Mouse (Mus musculus) lung, postnatal 4 days (tissue): ENCODE data around the gene Cry2.

Experiments
- DNase-seq, 2 experiments: peaks; one replicate each; pipeline ENCODE4 v3.0.0; 2021

The Cry2 gene

DNA sequence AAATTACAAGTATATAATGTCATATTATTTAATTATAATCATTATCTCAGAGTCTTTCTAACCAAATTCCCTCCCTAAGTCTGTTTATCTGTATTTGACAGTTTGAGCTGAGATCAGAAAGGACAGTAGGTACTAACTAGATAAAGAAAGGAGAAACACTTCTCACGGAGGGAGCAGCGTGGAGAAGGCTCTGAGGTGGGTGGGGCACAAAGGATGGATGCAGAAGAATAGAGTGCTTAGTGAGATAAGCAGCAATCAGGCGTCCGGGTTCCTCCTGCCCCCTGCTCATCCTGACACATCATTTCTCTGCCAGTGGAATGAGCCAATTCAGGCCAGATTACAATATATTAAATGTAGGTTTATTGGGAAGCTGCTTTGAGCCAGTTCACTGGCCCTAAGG is 10.5 kb upstream of the Cry2 start:
- no peak for DNase-seq

- DNase-seq = no peak
Observed at GRCm38 (mm10) chr2:92443313-92443712, 9.5 kb upstream of the Cry2 start.

DNA sequence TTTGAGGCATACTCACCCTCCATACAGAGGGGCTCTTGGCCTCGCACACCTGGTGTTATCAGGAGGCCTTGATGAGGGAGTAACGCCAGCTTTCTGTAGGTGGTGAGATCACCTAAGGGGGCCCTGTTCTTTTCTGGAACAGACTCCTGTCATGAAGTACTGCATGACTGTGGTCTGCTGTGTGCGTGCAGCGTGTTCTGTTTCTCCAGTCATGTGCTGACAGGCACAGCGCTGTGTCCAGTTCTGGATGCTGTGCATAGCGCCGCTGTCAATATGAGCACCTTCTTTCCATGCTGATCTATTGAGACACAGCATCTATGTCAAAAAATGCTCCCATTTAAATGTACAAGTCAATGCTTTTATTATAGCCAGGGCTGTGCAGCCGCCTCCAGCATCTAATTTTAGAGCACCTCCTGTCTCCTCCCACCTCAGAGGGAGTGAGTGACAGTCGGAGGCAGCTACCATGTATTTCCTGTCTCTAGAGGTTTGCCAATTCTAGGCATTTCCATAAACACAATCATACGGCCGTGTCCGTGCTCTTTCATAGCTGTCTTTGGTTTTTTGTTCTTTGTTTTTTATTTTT is 8.7 kb upstream of the Cry2 start:
- no peak for DNase-seq

GRCm38 (mm10) chr2:92440432-92440831 is 6.6 kb upstream of the Cry2 start:
- no peak for DNase-seq

DNA sequence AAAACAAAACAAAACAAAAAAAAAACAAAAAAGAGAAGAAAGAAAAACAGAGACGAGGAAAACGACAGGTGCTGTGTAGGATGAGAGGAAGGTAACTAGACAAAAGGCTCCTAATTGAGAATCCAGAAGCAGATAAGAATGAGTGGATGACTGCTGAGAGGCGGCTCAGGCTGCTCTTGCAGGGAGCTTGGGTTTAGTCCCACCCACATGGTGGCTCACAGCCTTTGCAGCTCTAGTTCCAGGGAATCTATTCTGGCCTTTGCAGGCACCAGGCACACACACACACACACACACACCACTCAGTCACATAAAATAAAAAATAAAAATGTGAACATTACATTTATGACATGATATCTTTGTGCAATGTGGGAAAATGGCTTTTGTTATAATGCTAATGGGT is 4.7 kb upstream of the Cry2 start:
- no peak for DNase-seq

DNA sequence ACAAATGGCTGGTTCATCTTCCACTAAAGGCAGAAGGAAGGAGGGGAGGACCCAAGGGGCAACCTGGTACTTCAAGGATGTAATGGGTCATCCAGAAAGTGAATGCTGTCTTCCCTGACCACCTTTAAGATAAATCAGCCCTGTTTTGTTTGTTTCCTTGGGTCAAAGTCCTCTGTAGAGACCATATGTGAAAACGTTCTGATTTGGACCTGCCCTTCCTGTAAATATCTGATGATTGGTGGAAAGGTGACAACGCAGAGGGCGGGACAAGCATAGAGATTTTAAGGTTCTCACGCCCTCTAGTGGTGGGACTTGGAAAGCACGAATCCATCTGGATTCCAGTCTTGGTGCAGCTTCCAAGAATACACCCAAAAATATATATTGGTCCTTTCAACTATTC is 4.0 kb upstream of the Cry2 start:
- DNase-seq = peak; percentile 59 to 87

- no peak for DNase-seq
Observed at GRCm38 (mm10) chr2:92437366-92437765, 3.5 kb upstream of the Cry2 start.

DNA sequence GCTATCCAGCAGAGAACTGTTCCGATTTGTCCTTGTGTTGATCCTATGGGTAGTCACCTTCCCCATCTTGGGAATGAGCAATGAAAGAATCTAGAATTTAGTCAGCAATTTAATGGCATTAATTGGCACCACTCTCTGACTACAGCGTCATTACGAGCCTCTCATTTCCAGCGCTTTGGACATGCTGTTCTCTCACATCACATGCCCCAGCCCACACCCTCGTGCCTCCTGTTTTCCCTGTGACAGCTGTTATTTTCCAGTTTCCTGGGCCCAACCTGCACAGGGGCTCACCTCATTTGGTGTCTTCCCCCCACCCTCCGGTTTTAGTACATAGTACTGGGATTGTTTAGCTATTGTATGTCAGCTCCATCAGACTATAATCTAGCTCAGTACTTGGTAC is 1.2 kb upstream of the Cry2 start:
- no peak for DNase-seq

DNA sequence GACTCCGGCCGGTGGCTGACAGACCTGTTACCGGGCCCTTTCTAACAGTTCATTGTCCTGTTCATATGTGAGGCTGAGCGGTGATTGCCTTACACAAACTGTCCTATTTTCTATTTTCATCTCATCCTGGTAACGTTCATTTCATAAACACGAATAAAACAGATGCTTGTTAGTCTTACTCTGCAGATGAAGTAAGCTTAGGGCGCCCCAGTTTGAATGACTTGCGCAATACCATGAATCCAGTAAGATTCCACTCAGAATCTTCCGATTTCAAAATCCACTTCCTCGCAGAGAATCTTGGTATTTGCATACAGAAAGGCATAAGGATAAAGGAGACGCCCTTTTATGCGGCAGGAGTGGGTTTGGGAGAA is 517 bp upstream of the Cry2 start:
- DNase-seq = no peak

- peak; percentile 76 for DNase-seq
Observed at GRCm38 (mm10) chr2:92432299-92433295, 1.2 kb downstream of the Cry2 start.

GRCm38 (mm10) chr2:92431611-92432179 is 2.1 kb downstream of the Cry2 start:
- DNase-seq = no peak

GRCm38 (mm10) chr2:92430723-92431541 is 2.9 kb downstream of the Cry2 start:
- DNase-seq = peak; percentile 73 to 85

DNA sequence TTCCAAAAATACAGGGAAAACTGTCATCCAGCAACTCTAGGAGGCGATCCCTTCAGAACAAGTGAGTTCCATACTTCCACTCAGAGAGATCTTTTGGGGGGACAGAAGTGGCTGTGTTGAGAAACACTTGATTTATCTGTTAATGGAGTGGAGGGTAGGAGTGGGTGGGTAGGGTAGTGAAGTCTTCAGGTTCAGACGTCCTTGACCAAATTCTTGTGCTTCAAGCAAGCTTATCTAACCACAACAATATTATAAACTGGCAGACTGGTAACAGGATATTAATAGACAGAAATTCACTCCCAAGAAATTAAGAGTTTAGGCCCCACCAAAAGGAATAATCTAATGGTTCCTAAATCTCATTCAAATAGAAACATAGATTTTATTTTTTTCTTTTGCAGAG is 3.8 kb downstream of the Cry2 start:
- DNase-seq = no peak

DNA sequence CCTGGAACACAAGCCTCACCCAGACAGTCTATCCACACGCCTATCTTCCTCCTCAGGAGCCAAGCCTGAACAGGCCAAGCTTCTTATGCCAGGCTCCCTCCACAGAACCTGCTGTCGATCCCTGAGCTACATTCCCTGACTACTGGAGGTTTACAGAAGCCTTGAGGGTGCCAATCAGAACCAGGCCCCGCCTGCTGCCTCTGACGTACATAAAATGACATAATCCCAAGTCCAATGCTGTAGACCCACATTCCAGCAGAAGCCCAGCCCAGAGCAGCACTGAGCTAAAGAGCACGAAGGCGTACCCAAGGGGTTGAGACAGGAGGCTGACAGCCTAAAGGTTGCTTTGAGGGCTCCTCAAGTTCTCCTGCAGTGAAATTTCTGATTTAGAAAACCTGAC is 6.0 kb downstream of the Cry2 start:
- peak; percentile 90 to 92 for DNase-seq

GRCm38 (mm10) chr2:92426426-92426825 is 7.4 kb downstream of the Cry2 start:
- peak; percentile 54 to 70 for DNase-seq

GRCm38 (mm10) chr2:92425366-92425765 is 8.5 kb downstream of the Cry2 start:
- peak in 1 of 2 experiments; percentile 15 for DNase-seq

DNA sequence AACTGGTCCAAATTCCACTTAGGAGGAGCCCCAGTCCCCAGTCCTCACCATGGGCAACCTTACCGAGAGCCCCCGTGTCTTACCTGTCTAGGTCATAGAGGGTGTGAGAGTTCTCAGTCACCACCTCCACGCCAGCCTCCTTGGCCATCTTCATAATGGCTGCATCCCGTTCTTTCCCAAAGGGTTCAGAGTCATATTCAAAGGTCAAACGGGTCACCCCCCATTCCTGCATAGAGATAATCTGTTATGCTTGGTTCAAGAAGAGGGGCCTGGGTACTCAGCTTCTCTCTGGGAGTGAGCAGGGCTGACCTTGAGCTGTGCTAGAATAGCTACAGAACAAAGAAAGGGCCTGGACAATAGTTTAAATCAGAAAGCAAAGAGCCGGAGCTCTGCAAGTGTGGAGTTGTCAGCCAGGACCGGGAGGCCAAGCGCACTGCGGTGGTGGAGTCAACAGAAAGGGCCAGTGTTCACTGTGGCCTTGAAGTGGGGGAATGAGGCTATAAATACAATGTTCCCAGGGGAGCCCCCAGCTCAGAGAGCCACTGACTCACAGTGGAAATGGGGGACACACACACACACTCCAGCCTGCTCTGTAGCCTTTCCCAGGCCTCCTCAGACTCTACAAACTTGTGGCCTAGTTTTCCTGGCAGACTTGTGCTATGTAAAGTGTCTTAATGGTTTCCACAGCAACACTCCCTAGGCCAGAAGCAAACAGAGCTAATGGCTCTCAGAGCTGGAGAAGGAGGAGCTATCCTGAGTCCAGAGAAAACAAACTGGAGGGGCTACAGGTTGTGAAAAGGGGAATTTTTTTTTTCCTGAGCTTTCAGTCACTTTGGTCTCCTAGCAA is 9.2 kb downstream of the Cry2 start:
- peak; percentile 63 to 72 for DNase-seq

DNA sequence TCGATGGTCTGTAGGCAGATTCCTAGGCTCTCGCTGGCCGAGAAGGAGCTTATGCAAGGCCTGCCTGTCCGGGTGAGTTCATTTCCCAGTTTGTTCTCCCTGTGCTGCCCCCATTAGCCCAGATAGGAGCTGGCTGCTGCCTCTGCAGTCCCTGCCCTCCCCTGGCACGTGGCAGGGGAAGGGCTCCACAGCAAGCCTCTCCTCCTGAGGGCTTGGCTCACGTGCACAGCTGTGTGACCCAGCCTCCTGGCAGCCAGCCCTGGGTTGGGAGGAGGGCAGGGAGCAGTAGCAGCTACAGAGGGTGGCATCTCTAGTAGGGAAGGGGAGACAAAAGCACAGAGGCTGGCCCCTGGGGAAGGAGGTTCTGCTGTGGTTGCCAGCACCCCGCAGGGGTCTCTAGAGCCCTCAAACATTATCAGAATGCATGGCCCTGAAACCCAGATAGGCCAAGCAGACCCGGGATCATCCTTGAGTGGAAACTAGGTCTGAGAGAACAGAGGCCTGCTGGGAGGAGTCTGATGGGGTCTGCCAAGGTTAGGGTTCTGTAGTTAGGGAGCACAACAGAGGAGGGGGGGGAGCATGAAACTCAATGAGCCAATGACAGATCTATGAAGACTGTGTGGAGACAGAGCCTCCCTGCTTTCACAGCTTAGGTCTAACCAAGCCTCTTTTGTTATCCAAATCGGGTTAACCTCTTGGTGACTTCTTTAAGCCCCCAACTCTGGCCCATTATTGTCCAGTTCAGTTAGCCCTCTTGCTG is 10.0 kb downstream of the Cry2 start:
- peak; percentile 94 to 96 for DNase-seq

DNA sequence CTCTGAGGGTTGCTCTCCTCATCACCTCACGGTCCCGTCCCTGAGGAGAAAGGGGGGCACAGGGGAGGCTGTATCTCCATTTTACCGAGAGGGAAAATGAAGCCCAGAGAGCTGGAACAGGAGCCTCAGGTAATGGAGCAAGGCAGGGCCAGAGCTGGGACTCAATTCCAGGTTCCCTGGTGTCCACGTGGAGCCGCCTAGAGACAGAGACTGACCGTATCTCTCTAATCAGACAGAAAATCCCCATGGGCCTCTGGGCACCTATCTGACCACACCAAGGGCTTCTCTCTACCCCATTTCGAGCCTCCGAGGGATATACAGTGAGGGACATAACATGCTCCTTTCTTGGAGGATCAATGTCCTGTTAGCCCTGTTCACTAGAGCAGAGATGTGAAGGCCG is 10.7 kb downstream of the Cry2 start:
- DNase-seq = peak in 1 of 2 experiments; percentile 17

DNA sequence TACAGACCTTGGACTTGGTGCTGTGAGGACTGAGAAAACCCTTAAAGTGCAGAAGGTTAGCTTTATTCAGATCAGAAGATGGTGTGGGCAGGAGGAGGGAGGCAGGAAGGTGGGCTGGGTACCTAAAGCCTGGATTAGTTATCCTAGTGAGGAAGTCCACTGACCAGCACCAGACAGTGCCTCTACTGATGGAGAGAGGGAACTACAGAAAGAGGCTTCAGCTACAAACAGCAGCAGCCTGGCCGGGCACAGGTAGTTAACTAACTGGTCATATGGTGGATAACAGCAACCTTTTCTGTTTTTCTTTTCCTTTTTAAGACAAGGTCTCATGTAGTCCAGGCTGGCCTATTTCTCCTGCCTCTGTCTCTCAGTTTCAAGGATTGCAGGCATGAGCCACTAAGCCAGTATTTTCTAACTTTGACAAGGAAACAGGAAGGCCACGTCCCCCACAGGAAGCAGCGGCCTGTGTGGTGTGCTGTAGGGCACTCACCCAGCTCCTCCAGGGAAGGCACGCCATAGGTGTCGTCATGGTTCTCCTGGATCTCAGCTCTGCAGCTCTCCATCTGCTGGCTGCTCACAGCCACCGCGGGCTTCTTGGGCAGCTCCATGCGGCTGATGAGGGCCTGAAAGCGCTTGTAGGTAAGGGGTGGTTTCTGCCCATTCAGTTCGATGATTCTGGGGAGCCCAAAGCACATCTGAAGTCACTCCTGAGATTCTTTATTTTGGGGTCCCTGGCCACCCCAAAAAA is 11.3 kb downstream of the Cry2 start:
- peak in 1 of 2 experiments; percentile 46 for DNase-seq
